Mouse (Mus musculus) embryonic fibroblast, embryonic 13.5 days (primary cell): ENCODE results near the gene Dgkg.

ENCODE experiments used
- CTCF ChIP-seq: IDR thresholded peaks from 2 replicates; pipeline ENCODE4 v1.5.1; 2011; ENCODE audit warnings: mild to moderate bottlenecking, control low read depth, low read length, moderate library complexity, borderline replicate concordance; ENCODE audit not compliant: insufficient read depth
- POLR2A ChIP-seq: IDR thresholded peaks from 2 replicates; pipeline ENCODE4 v1.6.1; 2011; ENCODE audit warnings: low read depth, mild to moderate bottlenecking, control low read depth, low read length, moderate library complexity

DNA sequence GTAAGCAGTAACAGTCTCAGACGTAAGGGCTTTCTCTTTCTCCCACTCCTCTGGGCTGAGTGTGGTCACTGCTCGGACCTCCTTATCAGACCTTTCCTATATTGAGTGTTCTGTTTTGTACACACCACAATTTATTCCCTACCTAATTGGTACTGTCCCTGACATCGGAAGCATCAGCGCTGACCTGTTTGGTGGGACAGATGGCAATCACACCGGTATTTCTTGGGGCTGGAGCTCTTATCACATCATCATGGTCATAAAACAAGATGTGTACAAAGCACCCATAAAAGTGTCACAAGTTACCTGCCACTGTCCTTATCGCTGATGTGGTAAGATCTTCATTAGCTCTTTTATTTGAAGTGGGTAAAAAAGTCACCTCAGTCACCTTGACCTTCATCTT lies 155.2 kb downstream of the Dgkg start:
- TF ChIP-seq CTCF (no peak), POLR2A (no peak)
